23 mouse cellular contexts compared by ENCODE assay signal in the genomic region with DNA sequence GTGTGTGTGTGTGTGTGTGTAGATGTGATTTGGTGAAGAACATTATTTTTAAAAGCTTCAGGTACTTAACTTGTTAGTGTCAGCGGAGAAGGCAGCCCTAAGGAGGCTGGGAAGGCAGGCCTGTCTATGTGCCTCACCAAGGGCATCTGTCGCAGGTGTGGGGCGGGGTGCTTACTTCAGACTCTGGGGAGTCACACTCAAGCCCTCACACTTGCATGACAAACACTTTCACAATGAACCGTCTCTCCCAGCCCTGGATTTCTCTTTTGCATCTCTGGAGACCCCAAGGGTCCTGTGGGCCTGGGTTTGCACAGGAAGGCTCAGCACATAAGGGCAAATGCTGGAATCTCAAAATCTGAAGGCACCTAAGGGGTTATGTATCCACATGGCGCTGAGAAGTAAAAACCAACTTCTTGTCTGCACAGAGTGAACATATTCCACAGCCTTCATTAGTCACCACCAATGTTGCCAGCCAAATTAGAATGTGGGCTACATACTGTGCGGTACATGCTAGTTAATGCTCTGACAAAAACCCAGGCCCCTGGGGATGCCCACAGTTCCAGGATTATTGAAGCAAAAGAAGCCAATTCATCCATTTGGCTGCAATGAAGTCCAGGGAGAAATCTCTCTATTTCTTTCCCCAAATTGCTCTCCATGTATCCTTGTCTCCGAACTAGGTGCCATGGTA.
DNase-seq lines count a peak whose midpoint lies in the region; ATAC-seq and TF ChIP-seq lines count a peak whose summit lies in the region.
"Had no signal": no experiment of that assay in that cellular context is flagged by ENCODE, and none has a peak within 500 bp of the region (broad histone marks: within the 10 kb centered on the region; RNA-seq: fewer than 3 reads in every experiment).

No protein-coding gene starts in this region.

- peaks cover 12% of the 10 kb centered on the region for H3K4me1 ChIP-seq in hindbrain, embryonic 13.5 days (replicated peaks)
- no peaks in the 10 kb centered on the region for H3K4me1 ChIP-seq in hindbrain, embryonic 12.5 days
- peaks cover 9% of the 10 kb centered on the region for H3K4me1 ChIP-seq in ES-Bruce4 (ENCODE audit: control insufficient read depth, insufficient read depth, low read length)
- H3K4me1 ChIP-seq: embryonic facial prominence, embryonic 10.5 days; limb, embryonic 13.5 days; liver, embryonic 12.5 days; midbrain, embryonic 12.5 days had no signal

- no peaks in the 10 kb centered on the region for H3K9me3 ChIP-seq in hindbrain, embryonic 13.5 days
- H3K9me3 ChIP-seq in hindbrain, embryonic 12.5 days (replicated peaks), result no peaks in the 10 kb centered on the region
- no peaks in the 10 kb centered on the region for H3K9me3 ChIP-seq in ES-Bruce4 (replicated peaks; ENCODE audit: control insufficient read depth, insufficient read depth, low read length, poor library complexity, severe bottlenecking)
- H3K9me3 ChIP-seq: embryonic facial prominence, embryonic 10.5 days; limb, embryonic 13.5 days; liver, embryonic 12.5 days; midbrain, embryonic 12.5 days had no signal

- no peak overlapping the region for H3K4me2 ChIP-seq in hindbrain, embryonic 13.5 days
- H3K4me2 ChIP-seq in hindbrain, embryonic 12.5 days (replicated peaks), result no peak overlapping the region
- H3K4me2 ChIP-seq: limb, embryonic 13.5 days; liver, embryonic 12.5 days; midbrain, embryonic 12.5 days had no signal

- no peaks in the 10 kb centered on the region for H3K27me3 ChIP-seq in hindbrain, embryonic 13.5 days
- no peaks in the 10 kb centered on the region for H3K27me3 ChIP-seq in hindbrain, embryonic 12.5 days
- no peaks in the 10 kb centered on the region for H3K27me3 ChIP-seq in ES-Bruce4 (ENCODE audit: control insufficient read depth, insufficient read depth, low read length, poor library complexity, severe bottlenecking)
- H3K27me3 ChIP-seq: limb, embryonic 13.5 days; liver, embryonic 12.5 days; midbrain, embryonic 12.5 days had no signal

- no peak for TF ChIP-seq CTCF in ES-Bruce4 (IDR thresholded peaks at IDR 0.05; ENCODE audit: low read depth, low read length)
- TF ChIP-seq CTCF in brain, embryonic 14.5 days (IDR thresholded peaks at IDR 0.05; ENCODE audit: borderline replicate concordance, extremely low read depth, insufficient read depth, insufficient read length), result no peak

- TF ChIP-seq EP300 in ES-Bruce4 (IDR thresholded peaks at IDR 0.05; ENCODE audit: insufficient read depth, low read depth, low read length), result peak; percentile 89

- peaks cover 95% of the 10 kb centered on the region for H3K36me3 ChIP-seq in hindbrain, embryonic 13.5 days
- H3K36me3 ChIP-seq in hindbrain, embryonic 12.5 days, result peaks cover 98% of the 10 kb centered on the region
- H3K36me3 ChIP-seq in ES-Bruce4 (ENCODE audit: control insufficient read depth, insufficient read depth, low read length, poor library complexity, severe bottlenecking), result peaks cover 5% of the 10 kb centered on the region

- TF ChIP-seq POLR2A in ES-Bruce4 (IDR thresholded peaks at IDR 0.05; ENCODE audit: insufficient read depth, low read length), result no peak
- no peak for TF ChIP-seq POLR2A in brain, embryonic 14.5 days (IDR thresholded peaks at IDR 0.05; ENCODE audit: borderline replicate concordance, extremely low read depth, insufficient read depth, insufficient read length, poor library complexity, severe bottlenecking)

- H3K27ac ChIP-seq in hindbrain, embryonic 13.5 days, result peak overlapping the region; percentile 52; the same call in 1 of the 2 replicates
- H3K27ac ChIP-seq in hindbrain, embryonic 12.5 days, result no peak overlapping the region
- H3K27ac ChIP-seq in ES-Bruce4 (ENCODE audit: insufficient read depth, low read length), result peak overlapping the region; percentile 52
- H3K27ac ChIP-seq: embryonic facial prominence, embryonic 10.5 days; limb, embryonic 13.5 days; liver, embryonic 12.5 days; midbrain, embryonic 12.5 days had no signal

- H3K9ac ChIP-seq in hindbrain, embryonic 13.5 days, result no peak overlapping the region
- no peak overlapping the region for H3K9ac ChIP-seq in hindbrain, embryonic 12.5 days
- no peak overlapping the region for H3K9ac ChIP-seq in ES-Bruce4 (ENCODE audit: low read depth, poor library complexity, severe bottlenecking)
- H3K9ac ChIP-seq: limb, embryonic 13.5 days; liver, embryonic 12.5 days; midbrain, embryonic 12.5 days had no signal

- 85% methylated on average over 7 of the region's 7 CpGs for WGBS in hindbrain, embryonic 13.5 days
- WGBS in hindbrain, embryonic 12.5 days, result 94% methylated on average over 7 of the region's 7 CpGs

- H3K4me3 ChIP-seq in hindbrain, embryonic 13.5 days, result no peak overlapping the region
- no peak overlapping the region for H3K4me3 ChIP-seq in hindbrain, embryonic 12.5 days
- H3K4me3 ChIP-seq in ES-Bruce4 (ENCODE audit: low read depth, low read length), result no peak overlapping the region
- H3K4me3 ChIP-seq: embryonic facial prominence, embryonic 10.5 days; limb, embryonic 13.5 days; liver, embryonic 12.5 days; midbrain, embryonic 12.5 days had no signal

- peak; percentile 43 for DNase-seq in layer of hippocampus, adult 9-11 months
- no peak for DNase-seq in layer of hippocampus, postnatal 36 days
- peak; percentile 45 for DNase-seq in brain, embryonic 14.5 days (ENCODE audit: low read depth)
- no peak for DNase-seq in ovary, postnatal 14 days (ENCODE audit: low spot score)
- DNase-seq: adrenal gland, postnatal 10 days; cerebellum, adult 11-12 months; cerebellum, postnatal 10 days; gastrocnemius, postnatal 36 days; kidney, adult 18-20 months; lung, adult 18-20 months; lung, postnatal 10 days; right cerebral cortex, postnatal 14 days; spleen, adult 18-20 months had no signal

- no peak for ATAC-seq in hindbrain, embryonic 13.5 days (ENCODE audit: low FRiP score)
- no peak for ATAC-seq in hindbrain, embryonic 12.5 days (ENCODE audit: low FRiP score)
- ATAC-seq: CD4-positive, CD25-positive, alpha-beta regulatory T cell, adult 4 months; forebrain, embryonic 16.5 days; inflammation-experienced regulatory T-cells, adult 6 months; liver, embryonic 12.5 days had no signal

Comparison
In these comparisons a context has a peak if more than half of its experiments do, and no peak if none do; other contexts are left out.
1. DNase-seq: peak in layer of hippocampus, adult 9-11 months (single experiment) and brain, embryonic 14.5 days (single experiment); none in layer of hippocampus, postnatal 36 days (0 of 2) and ovary, postnatal 14 days (single experiment).